Mouse (Mus musculus): ENCODE data around the gene Tmem213.
A peak's percentile ranks its signal among the peaks of the same experiment; 100 is the strongest.

Gene Tmem213

GRCm38 (mm10) chr6:38109160-38109795 lies at the start of gene Tmem213:
Gene Tmem213, plus strand, starts transcription at chr6:38109255.
- no peak for DNase-seq (ENCODE audit: low read depth, low spot score)

DNA sequence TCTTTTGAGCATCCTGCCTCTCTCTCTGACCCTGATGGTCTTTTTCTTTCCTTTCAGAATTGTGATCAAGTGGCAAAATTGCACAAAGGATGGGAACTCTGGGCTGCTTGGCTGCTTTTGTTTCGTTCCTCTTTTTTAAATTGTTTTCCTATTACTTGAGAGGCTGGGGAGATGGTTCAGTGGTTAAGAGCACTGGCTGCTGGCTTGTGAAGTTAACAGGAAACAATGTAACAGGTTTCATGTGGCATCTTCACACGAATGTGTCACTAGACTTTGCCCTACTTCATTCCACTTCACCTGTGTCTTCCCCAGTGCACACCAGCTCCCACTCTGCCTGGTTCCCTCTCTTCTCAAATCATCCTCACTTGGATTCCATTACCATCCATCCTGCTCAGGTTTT lies 44.4 kb upstream of the Tmem213 start:
- DNase-seq (ENCODE audit: low read depth, low spot score) = no peak

DNA sequence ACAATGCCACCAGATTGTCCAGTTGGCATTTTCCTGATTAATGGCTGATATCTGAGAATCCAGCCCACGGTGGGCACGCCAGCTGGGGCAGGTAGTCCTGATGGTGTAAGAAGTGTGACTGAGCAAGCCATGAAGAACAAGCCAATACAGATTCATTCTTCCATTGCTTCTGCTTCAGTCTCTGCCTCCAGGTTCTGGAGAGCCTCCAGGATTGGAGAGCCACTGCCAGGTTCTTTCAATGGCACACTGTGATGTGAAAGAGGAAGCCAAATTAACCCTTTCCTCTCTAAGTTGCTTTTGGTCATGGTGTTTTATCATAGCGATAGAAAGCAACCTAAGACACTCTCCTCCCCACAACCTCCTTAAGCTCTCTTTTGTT lies 43.9 kb upstream of the Tmem213 start:
- no peak for DNase-seq (ENCODE audit: low read depth, low spot score)

GRCm38 (mm10) chr6:38065501-38066122 lies 43.4 kb upstream of the Tmem213 start:
- peak; percentile 11 for DNase-seq (ENCODE audit: low read depth, low spot score)

- peak; percentile 90 for DNase-seq (ENCODE audit: low read depth, low spot score)
Observed at GRCm38 (mm10) chr6:38066215-38066614, 42.8 kb upstream of the Tmem213 start.

DNA sequence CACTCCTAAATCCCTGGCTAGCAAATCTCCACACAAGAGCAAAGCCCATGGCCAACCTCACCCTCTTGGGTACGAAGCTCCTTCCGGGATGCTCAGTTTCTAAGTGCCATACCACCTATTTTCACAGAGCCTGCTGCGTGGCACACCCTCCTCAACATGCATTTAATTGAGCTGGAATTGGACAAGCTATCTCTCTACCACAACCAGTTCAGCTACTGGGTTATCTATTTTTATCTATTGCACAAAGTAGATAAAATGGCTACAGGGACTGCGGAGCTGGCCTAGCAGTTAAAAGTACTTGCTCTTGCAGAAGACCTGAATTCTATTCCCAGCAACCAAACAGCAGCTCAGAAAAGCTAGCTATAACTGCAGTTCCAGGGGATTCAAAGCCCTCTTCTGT lies 37.8 kb upstream of the Tmem213 start:
- no peak for DNase-seq (ENCODE audit: low read depth, low spot score)

GRCm38 (mm10) chr6:38072137-38072796 lies 36.8 kb upstream of the Tmem213 start:
- no peak for DNase-seq (ENCODE audit: low read depth, low spot score)

- DNase-seq (ENCODE audit: low read depth, low spot score) = no peak
Observed at GRCm38 (mm10) chr6:38073592-38073991, 35.5 kb upstream of the Tmem213 start.

DNA sequence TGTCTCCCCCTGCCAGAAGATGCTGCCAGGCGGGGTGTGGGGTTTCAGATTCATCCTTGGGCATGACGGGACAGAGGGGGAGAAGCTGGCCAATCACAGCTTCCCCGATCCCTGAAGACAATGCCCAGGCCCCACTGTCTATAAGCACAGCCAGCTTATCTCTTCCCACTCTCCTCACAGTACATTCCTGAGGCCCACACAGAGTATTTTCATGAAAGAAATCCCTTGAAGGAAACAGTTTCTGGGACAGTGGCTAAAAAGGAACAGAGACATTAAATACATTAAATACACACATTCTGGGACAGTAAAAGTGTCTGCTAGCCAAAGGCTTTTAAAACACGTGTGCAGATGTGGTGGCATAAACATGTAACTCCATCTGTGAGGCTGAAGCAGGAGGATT lies 28.7 kb upstream of the Tmem213 start:
- DNase-seq (ENCODE audit: low read depth, low spot score) = no peak

- no peak for DNase-seq (ENCODE audit: low read depth, low spot score)
Observed at GRCm38 (mm10) chr6:38081727-38082341, 27.2 kb upstream of the Tmem213 start.

DNA sequence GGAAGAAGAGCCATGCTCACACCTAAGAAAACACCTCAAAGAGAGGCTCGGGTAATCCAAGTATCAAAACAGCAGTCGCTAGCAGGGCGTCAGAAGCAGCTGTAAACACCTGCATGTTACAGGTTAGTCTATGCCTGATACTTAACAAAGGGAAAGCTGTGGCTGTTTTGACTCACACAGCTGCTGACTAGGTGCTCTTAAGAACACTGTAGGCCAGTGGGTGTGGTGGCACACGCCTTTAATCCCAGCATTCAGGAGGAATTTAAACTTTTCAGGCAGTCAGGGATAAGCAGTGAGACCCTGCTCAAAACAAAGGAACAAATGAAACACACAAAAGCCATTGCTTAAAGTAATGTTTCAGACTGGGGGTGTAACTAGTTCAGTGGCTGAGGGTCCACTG lies 25.9 kb upstream of the Tmem213 start:
- no peak for DNase-seq (ENCODE audit: low read depth, low spot score)

DNA sequence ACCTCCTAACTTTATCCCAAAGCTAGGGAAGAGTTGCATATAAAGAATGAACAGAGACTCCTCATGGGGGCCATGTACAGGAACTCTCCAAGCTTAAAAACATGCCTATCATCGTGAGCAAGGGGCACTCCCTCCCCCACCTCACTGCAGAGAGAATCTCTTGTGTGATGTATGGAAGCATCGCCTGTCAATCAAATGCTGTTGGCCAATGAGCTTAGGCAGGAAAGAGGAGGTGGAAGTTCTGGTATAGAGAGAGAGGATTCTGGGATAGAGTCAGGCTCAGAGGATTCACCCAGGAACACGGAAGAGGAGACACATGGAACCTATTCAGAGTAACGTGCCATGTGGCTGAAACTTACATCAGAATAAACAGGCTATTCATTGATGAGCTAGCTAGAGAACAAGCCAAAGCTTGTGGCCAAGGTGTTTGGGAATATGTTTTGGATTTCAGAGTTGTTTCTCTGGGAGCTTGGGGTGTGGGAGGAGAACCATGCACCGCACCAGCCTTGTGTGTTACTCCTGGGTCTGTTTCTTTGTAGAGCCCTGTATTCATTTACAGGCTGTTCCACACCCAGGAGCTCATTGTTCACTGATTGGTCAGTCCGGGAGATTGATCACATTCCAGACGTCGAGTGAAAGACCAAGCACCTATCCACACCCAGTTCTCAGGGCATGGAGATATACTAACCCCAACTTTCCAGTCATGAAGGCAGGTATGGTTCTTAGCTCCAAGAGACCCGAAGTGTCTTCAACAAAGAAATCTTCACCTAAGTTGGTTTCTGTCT lies 21.6 kb upstream of the Tmem213 start:
- DNase-seq (ENCODE audit: low read depth, low spot score) = no peak

- DNase-seq (ENCODE audit: low read depth, low spot score) = no peak
Observed at GRCm38 (mm10) chr6:38092539-38092938, 16.5 kb upstream of the Tmem213 start.

- DNase-seq (ENCODE audit: low read depth, low spot score) = no peak
Observed at GRCm38 (mm10) chr6:38094701-38095100, 14.4 kb upstream of the Tmem213 start.

DNA sequence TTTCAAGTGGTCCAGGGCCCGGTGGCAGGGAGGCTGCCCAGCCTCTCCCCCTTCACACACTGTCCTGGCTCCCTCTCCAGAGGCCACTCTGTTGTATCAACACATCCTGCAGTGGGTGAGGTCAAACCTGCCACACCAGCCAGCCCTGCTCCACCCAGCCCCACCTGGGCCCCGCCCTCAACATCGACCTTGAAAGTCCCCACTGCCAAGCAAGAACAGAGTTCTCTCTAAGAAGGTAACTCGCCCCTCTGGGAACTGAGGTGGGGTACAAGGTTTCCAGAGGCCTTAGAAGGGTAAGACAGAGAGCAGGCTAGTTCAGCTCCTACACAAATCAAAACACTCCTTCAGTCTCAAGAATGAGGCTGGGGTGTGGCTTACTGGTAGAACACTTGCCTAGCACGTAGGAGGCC lies 12.1 kb upstream of the Tmem213 start:
- no peak for DNase-seq (ENCODE audit: low read depth, low spot score)

DNA sequence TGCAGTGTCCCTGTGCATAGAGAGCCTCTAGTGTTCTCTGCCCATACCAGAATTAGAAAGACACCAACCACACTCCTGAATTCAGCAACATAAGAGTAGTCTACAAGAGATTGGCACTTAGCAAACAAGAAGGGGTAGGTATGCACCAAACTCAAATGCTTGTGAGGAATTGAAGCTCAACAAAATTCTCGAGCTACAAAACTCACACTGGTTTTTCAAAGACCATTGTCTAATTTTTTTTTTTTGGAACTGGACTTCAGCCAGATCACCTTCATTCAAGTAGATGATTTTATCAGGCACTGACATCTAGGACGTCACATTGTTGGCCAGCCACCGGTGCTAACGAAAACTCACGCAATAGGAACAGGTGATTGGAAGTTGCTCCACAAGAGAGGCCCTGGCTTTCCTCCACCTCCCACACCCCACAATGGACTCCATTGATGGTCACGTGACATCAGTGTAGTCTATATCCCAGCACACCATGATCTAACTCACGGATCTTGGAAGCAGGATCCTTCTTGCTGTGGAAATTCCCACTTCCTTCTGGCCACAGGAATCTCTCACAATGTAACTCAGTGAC lies 6.7 kb upstream of the Tmem213 start:
- no peak for DNase-seq (ENCODE audit: low read depth, low spot score)

DNA sequence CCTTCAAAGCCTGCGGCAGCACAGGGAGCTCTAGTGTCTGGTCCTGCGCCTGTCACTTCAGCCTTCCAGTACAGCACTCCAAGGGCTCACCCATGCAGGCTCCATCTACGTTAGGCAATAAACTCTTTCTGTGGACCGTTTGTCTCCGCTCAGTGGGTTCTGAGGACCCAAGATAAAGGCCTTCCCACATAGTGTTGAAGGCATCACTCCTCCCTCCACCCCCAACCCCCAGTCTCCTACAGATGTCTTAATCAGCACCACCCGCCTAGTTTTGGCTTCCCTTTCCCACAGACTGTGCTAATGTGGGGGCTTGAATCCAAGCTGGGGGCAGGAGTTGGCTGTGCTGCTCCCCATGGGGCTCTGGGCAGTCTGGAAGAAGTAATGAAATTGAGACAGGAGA lies 5.3 kb upstream of the Tmem213 start:
- DNase-seq (ENCODE audit: low read depth, low spot score) = no peak

- no peak for DNase-seq (ENCODE audit: low read depth, low spot score)
Observed at GRCm38 (mm10) chr6:38105924-38106323, 3.1 kb upstream of the Tmem213 start.

GRCm38 (mm10) chr6:38108449-38108848 lies 606 bp upstream of the Tmem213 start:
- DNase-seq (ENCODE audit: low read depth, low spot score) = no peak

- DNase-seq (ENCODE audit: low read depth, low spot score) = no peak
Observed at GRCm38 (mm10) chr6:38109871-38110270, 816 bp downstream of the Tmem213 start.

DNA sequence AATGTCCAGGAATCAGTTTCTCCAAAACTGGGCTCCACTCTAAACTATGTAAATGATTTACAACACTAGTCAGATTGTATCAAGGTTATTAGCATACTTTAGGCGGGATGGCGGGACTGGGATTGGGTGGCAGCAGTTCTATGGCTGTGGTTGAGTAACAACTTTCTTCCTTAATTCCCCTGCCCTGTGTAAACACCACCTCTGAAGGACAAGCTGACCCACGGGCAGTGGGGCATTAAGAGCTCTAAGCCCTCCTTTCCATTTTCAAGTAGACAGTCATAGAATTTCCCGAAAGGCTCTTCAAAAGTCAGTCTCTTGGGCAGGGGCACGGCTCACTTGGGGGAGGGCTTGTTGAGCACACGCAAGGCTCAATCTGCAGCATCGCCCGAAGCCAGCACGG lies 1.8 kb downstream of the Tmem213 start:
- no peak for DNase-seq (ENCODE audit: low read depth, low spot score)

All from CD4-positive, CD25-positive, alpha-beta regulatory T cell, adult 2 months (primary cell).